Mouse (Mus musculus) G1E-ER4 (cell line): ENCODE results near the gene Ssh1. TPM values are rescaled to one million over a fixed set of nuclear protein-coding genes. Genes with fewer than 3 reads are reported as not detected.

ENCODE experiments used
- GATA1 ChIP-seq: IDR thresholded peaks from one replicate; pipeline ENCODE4 v1.8.0; 2012; ENCODE audit warnings: low read length, inconsistent platforms
- polyA plus RNA-seq: library from polyadenylated mRNA; stranded (reverse); fragments of >175 nt; gene quantifications from 2 replicates; pipeline ENCODE4 v1.2.3, GENCODE M21; 2012

Ssh1 gene
- polyA plus RNA-seq, 1 experiment, result 16.5 TPM

DNA sequence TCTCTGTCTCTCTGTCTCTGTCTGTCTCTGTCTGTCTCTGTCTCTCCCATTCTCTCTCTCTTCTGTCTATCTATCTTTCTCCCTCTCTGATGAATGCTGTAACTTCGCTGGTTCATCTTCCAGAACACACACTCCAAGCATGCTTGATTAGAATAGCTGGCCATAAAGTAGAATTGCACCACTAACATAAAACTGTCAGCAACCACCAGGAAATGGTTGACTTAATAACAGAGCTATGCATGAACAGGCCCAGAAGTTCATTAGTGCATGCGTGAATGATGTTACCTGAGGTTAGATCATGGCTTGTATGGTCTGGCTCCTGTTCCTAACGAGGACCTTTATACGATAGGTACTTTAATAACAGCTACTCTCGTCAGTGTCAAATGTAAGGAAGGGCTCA, 11.4 kb upstream of the Ssh1 start:
- TF ChIP-seq GATA1, result no peak

GRCm38 (mm10) chr5:114004573-114004972, 10.9 kb upstream of the Ssh1 start:
- TF ChIP-seq GATA1, result no peak

DNA sequence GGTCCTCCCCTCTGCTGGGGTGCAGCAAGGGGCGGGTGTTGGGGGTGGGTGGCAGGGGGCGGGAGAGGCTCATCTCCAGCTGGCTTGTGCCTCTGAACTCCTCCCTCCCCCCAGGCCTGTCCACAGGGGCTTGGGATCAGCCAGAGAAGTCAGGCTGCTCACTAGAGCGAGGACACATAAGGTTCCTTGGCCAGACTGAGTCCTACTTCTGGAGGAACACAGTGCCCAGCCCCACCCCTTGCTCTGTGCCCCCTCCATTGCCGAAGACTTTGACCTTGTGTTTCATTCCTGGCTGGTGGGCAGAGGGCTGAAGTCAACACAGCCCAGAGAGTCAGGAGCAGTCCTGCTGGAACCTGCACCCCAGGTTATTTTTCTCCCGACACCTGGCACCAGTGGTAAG, 9.8 kb upstream of the Ssh1 start, which contains the start of gene Dao:
Gene Dao, plus strand, starts transcription at position 162 of the 400 bp plus-strand sequence.
- no peak for TF ChIP-seq GATA1

DNA sequence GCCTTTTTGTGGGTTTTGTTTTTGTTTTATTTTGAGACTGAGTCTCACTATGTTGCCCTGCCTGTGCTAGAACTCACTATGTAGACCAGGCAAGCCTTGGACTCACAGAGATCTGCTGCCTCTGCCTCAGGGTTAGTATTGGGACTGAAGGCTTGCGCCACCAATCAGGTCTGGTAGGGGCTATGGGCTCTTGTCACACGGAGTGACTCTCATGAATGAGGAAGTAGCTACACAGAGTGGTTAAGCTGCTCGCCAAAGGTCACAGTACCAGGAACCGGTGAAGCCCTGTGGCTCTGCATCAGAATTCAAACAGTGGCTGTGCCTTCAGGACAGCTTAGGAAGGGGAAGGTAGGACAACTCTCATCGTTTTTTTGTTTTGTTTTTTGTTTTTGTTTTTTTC, 5.7 kb upstream of the Ssh1 start:
- no peak for TF ChIP-seq GATA1

- TF ChIP-seq GATA1, result no peak
Observed at GRCm38 (mm10) chr5:113996458-113996857, 2.8 kb upstream of the Ssh1 start.

DNA sequence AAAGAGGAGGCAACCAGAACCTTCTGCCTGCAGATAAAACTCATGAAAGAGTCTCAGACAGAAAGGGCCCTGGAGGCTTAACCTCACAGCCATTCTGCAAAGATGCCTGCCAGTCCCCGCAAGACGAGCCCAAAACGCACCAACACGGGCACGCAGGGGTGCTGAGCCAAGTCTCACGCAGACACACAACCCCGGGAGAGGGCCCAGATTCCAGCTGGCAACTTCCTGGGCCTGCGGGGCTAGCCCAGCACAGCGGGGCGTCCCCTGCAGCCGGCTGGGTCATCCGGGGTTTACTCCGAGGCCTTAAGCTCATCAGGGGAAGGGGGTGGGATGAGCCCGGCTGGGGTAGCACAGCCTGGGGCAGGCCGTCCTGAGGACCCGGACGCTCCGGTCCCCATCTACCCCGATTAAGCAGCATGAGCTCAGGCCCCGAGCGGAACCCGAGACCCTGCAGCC, 635 bp downstream of the Ssh1 start:
- no peak for TF ChIP-seq GATA1

GRCm38 (mm10) chr5:113992339-113992831, 1.3 kb downstream of the Ssh1 start:
- TF ChIP-seq GATA1, result no peak

GRCm38 (mm10) chr5:113991141-113991540, 2.6 kb downstream of the Ssh1 start:
- TF ChIP-seq GATA1, result no peak

DNA sequence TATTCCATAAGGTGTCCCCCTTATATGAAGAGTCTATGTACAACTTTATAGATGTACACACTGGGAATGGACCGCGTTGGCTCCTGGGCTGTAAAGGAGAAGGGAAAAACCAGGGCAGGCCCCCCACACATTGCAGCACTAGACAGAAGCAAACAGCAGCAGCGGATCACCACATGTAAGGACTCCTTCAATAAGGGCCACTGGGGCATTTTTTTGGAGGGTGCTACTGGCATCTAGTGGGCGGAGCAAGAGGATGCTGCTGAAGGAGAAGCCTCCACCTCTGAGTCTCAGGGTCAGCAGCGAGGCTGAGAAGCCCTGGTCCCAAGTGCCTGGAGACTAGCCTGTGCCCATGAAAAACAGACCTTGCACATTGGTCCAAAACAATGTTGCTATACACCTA, 3.1 kb downstream of the Ssh1 start:
- no peak for TF ChIP-seq GATA1

DNA sequence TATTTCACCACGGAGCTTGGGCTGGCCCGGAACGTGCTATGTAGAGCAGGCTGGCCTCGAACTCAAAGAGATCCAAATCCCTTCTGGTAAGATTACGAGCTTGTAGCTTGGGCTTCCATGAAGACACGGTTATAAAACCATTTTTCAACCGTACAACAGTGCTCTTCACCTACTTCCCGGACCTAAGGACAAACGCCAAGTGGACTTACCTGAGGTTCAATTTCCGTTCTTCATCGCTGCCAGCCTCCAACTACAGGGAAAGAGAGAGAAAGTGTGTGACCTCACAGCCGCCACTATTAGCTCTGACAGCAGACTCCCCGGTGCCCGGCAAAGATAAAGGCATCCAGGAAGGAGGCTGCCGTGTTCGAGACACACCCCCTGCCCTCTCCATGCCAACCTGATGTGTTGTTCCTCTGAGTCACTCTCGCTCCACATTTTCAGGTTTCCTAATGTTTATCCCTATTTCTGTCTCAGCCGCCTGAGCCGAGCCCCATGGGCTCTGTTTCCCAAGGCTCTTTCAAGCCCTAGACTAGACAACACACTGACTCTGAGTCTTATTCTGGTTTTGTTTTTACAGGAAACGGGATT, 4.2 kb downstream of the Ssh1 start:
- no peak for TF ChIP-seq GATA1

- no peak for TF ChIP-seq GATA1
Observed at GRCm38 (mm10) chr5:113986182-113986961, 7.3 kb downstream of the Ssh1 start.

GRCm38 (mm10) chr5:113985737-113986136, 8.0 kb downstream of the Ssh1 start:
- TF ChIP-seq GATA1, result no peak

- TF ChIP-seq GATA1, result peak; percentile 20
Observed at GRCm38 (mm10) chr5:113984025-113984740, 9.5 kb downstream of the Ssh1 start.

DNA sequence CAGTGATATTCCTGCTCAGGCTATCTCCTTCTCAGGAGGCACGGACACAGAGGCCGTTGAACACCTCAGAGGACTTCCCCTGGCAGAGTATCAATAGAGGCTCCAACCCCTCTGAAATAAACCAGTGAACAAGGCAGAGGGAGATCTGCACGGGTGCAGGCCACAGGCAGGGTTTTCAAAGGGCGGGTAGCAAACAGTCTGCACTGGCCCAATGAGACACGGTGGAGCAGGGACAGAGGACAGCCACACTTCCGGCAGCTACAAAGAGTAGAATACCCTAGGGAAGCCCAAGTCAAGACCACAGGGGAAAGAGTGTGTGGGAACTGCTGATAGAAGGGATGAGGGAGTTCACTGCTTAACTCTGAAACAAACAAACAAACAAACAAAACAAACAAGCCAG, 10.2 kb downstream of the Ssh1 start:
- TF ChIP-seq GATA1, result no peak

DNA sequence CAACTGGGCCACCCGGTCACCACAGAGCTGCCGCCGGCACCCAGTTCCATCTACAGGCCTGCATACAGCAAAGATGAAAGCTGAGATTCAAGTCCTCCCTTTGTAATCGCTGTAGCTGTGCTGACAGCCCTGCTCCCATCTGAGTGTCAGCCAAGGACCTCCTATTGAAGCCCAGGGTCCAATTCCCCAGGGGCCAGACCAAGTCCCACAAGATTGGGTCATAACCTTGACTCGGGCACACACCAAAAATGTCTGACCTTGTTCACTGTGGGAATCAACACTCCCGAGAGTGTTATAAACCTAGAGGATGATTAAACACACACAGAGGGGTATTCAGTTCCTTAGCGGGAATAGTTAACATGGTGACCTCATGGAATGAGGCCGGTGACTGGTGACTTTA, 11.9 kb downstream of the Ssh1 start:
- no peak for TF ChIP-seq GATA1

GRCm38 (mm10) chr5:113981171-113981570, 12.5 kb downstream of the Ssh1 start:
- no peak for TF ChIP-seq GATA1
